Mouse (Mus musculus) spleen, adult 2 months (tissue): Measurements from ENCODE around the gene Cldn34a. TPM values are rescaled to one million over a fixed set of nuclear protein-coding genes. Genes with fewer than 3 reads are reported as not detected.
"Not testable (repeated sequence)": the region's sequence is repeated elsewhere in the genome, so short reads cannot be mapped to it uniquely, and the experiment has no call there.

Experiments used
- DNase-seq, 2 experiments: peaks; one replicate each; pipeline versions ENCODE4 v3.0.0 to v3.0.0-alpha.2; 2012 to 2021; ENCODE audit warnings: low spot score in 2 of 2, low read depth in 1 of 2
- H3K27ac ChIP-seq: fragments of 200-500 bp; 2 replicates; pipeline ENCODE4 v1.5.1; 2012; ENCODE audit warnings: low read length, inconsistent platforms; ENCODE audit not compliant: insufficient read depth
- H3K27me3 ChIP-seq: fragments of 200-500 bp; 2 replicates; pipeline ENCODE4 v1.6.1; 2012; ENCODE audit warnings: mild to moderate bottlenecking, moderate library complexity, low read length, inconsistent platforms; ENCODE audit not compliant: control insufficient read depth, insufficient read depth
- H3K36me3 ChIP-seq: fragments of 200-500 bp; 2 replicates; pipeline ENCODE4 v1.6.1; 2012; ENCODE audit warnings: mild to moderate bottlenecking, low read length, inconsistent platforms; ENCODE audit not compliant: control insufficient read depth, insufficient read depth
- H3K4me1 ChIP-seq: fragments of 200-500 bp; 2 replicates; pipeline ENCODE4 v1.6.1; 2011; ENCODE audit warnings: inconsistent platforms; ENCODE audit not compliant: control insufficient read depth, insufficient read depth, insufficient read length
- H3K4me3 ChIP-seq: fragments of 200-500 bp; 2 replicates; pipeline ENCODE4 v1.5.1; 2011; ENCODE audit warnings: mild to moderate bottlenecking, inconsistent platforms; ENCODE audit not compliant: insufficient read depth, insufficient read length; ENCODE audit errors: extremely low read depth
- CTCF ChIP-seq: fragments of 200-500 bp; IDR thresholded peaks from 2 replicates; pipeline ENCODE4 v1.5.1; 2011; ENCODE audit warnings: mild to moderate bottlenecking, inconsistent platforms; ENCODE audit not compliant: insufficient read depth, insufficient read length, insufficient replicate concordance; ENCODE audit errors: extremely low read depth
- POLR2A ChIP-seq: fragments of 200-500 bp; IDR thresholded peaks from 2 replicates; pipeline ENCODE4 v1.6.1; 2011; ENCODE audit warnings: low read depth, low read length, inconsistent platforms
- WGBS: fragments of 180-500 bp; shearing (Covaris S2); methylation state at CpG from one replicate; pipeline ENCODE4 v1.1.7; 2018; 5-methylcytosine and 5-hydroxymethylcytosine counted together
- polyA plus RNA-seq: library from polyadenylated mRNA; depleted of rRNA; stranded (reverse); fragments of >200 nt; gene quantifications from 2 replicates; pipeline ENCODE4 v1.2.3, GENCODE M21; 2012; rRNA removed

Cldn34a gene
- polyA plus RNA-seq = not detected in 2 replicates

GRCm38 (mm10) chrX:152563034-152563433 lies at the start of gene Cldn34a:
Gene Cldn34a (plus strand): TSS chrX:152563334.
- Histone ChIP-seq H3K4me1 (no peaks in the 10 kb centered on the region), H3K36me3 (no peaks in the 10 kb centered on the region), H3K27me3 (no peaks in the 10 kb centered on the region), H3K27ac (no peak within 1 kb of the TSS), H3K4me3 (no peak within 1 kb of the TSS)
- DNase-seq = no peak
- 70% methylated on average over 2 of the region's 2 CpGs for WGBS
- TF ChIP-seq POLR2A (no peak), CTCF (no peak)

GRCm38 (mm10) chrX:152518611-152519010 lies 44.5 kb upstream of the Cldn34a start:
- not testable (repeated sequence) for DNase-seq, H3K27ac ChIP-seq, H3K4me3 ChIP-seq, H3K27me3 ChIP-seq, H3K4me1 ChIP-seq, H3K36me3 ChIP-seq
- WGBS = 85% methylated on average over 2 of the region's 2 CpGs

- no peak for DNase-seq
- H3K36me3 ChIP-seq = no peaks in the 10 kb centered on the region
- H3K27me3 ChIP-seq = no peaks in the 10 kb centered on the region
- H3K4me3 ChIP-seq = no peak overlapping the region
- no peaks in the 10 kb centered on the region for H3K4me1 ChIP-seq
- no peak overlapping the region for H3K27ac ChIP-seq
- 62% methylated on average over 1 of the region's 1 CpGs for WGBS
- TF ChIP-seq CTCF = no peak
- no peak for TF ChIP-seq POLR2A
Measured at GRCm38 (mm10) chrX:152545736-152546135, 17.4 kb upstream of the Cldn34a start.

GRCm38 (mm10) chrX:152548180-152548579 lies 15.0 kb upstream of the Cldn34a start:
- Histone ChIP-seq H3K36me3 (no peaks in the 10 kb centered on the region), H3K4me1 (no peaks in the 10 kb centered on the region), H3K27ac (no peak overlapping the region), H3K27me3 (no peaks in the 10 kb centered on the region), H3K4me3 (no peak overlapping the region)
- DNase-seq = no peak
- TF ChIP-seq POLR2A (no peak), CTCF (no peak)
- WGBS = 78% methylated on average over 1 of the region's 1 CpGs

GRCm38 (mm10) chrX:152557446-152557845 lies 5.7 kb upstream of the Cldn34a start:
- TF ChIP-seq POLR2A = no peak
- H3K27ac ChIP-seq = no peak overlapping the region
- no peaks in the 10 kb centered on the region for H3K27me3 ChIP-seq
- WGBS = 82% methylated on average over 6 of the region's 6 CpGs
- no peaks in the 10 kb centered on the region for H3K4me1 ChIP-seq
- no peak overlapping the region for H3K4me3 ChIP-seq
- DNase-seq = no peak
- no peaks in the 10 kb centered on the region for H3K36me3 ChIP-seq

Other genes with a start within 250 kb of the Cldn34a start
- 5.0 and 6.1 TPM in 2 replicates for gene Kantr, start 235.8 kb upstream of the Cldn34a start, polyA plus RNA-seq
- 18.4 and 18.9 TPM in 2 replicates for gene Tspyl2, start 220.9 kb upstream of the Cldn34a start, polyA plus RNA-seq
- 0.82 and 1.2 TPM in 2 replicates for gene Gpr173, start 194.6 kb upstream of the Cldn34a start, polyA plus RNA-seq
- gene Shroom2, start 206.1 kb downstream of the Cldn34a start, polyA plus RNA-seq = 0.38 and 0.67 TPM in 2 replicates
- gene Gpr143, start 218.6 kb downstream of the Cldn34a start, polyA plus RNA-seq = 0.09 TPM in 1 of 2 replicates, not detected in the other